Comparison of ENCODE assay signal across 13 mouse cellular contexts in the genomic region with DNA sequence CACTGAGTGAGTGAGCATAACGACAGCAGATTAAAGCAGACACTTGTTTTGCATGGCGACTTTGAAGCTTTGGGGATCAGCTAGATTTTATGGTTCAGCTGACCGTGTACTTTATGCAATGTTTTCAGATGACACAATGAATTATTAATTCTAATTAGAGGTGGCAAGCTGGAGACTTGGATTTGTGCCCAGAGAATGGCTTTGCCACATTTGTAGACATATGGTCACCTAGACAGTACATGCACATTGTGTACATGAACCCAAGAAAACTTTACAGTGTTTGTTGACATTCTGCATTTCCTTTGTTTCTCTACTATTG. TPM values are rescaled to one million over a fixed set of nuclear protein-coding genes. Genes with fewer than 3 reads are reported as not detected.
A peak's percentile ranks its signal among the peaks of the same experiment; 100 is the strongest.
DNase-seq lines count a peak whose midpoint lies in the region; ATAC-seq and TF ChIP-seq lines count a peak whose summit lies in the region.
"Had no signal": no experiment of that assay in that cellular context is flagged by ENCODE, and none has a peak within 500 bp of the region (broad histone marks: within the 10 kb centered on the region; RNA-seq: fewer than 3 reads in every experiment).

No protein-coding gene starts in this region.

- no peak overlapping the region for H3K27ac ChIP-seq in kidney, adult 2 months (ENCODE audit: insufficient read depth, low read depth, low read length)
- H3K27ac ChIP-seq in midbrain, embryonic 15.5 days, result no peak overlapping the region
- H3K27ac ChIP-seq in heart, embryonic 12.5 days (ENCODE audit: poor library complexity, severe bottlenecking), result no peak overlapping the region
- H3K27ac ChIP-seq: embryonic facial prominence, embryonic 13.5 days; left cerebral cortex, adult 2 months had no signal

- no peak overlapping the region for H3K4me2 ChIP-seq in midbrain, embryonic 15.5 days
- H3K4me2 ChIP-seq in heart, embryonic 12.5 days, result no peak overlapping the region
- H3K4me2 ChIP-seq: embryonic facial prominence, embryonic 13.5 days had no signal

- H3K9me3 ChIP-seq in midbrain, embryonic 15.5 days, result no peaks in the 10 kb centered on the region
- no peaks in the 10 kb centered on the region for H3K9me3 ChIP-seq in heart, embryonic 12.5 days (replicated peaks)
- H3K9me3 ChIP-seq: embryonic facial prominence, embryonic 13.5 days had no signal

- peak; percentile 17 for DNase-seq in kidney, adult 2 months
- no peak for DNase-seq in kidney, postnatal 4 days
- DNase-seq in brain, embryonic 14.5 days (ENCODE audit: low read depth), result peak; percentile 85
- DNase-seq in cerebellum, postnatal 14 days, result peak; percentile 76 to 82
- DNase-seq in heart, adult 18-20 months, result no peak
- no peak for DNase-seq in thymus, postnatal 10 days (ENCODE audit: low spot score in 2 of 2)

- H3K36me3 ChIP-seq in kidney, adult 2 months (ENCODE audit: control insufficient read depth, insufficient read depth, low read length), result no peaks in the 10 kb centered on the region
- H3K36me3 ChIP-seq in midbrain, embryonic 15.5 days (replicated peaks), result no peaks in the 10 kb centered on the region
- H3K36me3 ChIP-seq in heart, embryonic 12.5 days, result no peaks in the 10 kb centered on the region
- H3K36me3 ChIP-seq: embryonic facial prominence, embryonic 13.5 days had no signal

- no peaks in the 10 kb centered on the region for H3K4me1 ChIP-seq in kidney, adult 2 months (ENCODE audit: control insufficient read depth, insufficient read depth, low read length)
- H3K4me1 ChIP-seq in midbrain, embryonic 15.5 days, result 0 out of 2 replicates have a peak, but pooled peaks cover 3% of the 10 kb centered on the region
- no peaks in the 10 kb centered on the region for H3K4me1 ChIP-seq in heart, embryonic 12.5 days (replicated peaks)
- H3K4me1 ChIP-seq: embryonic facial prominence, embryonic 13.5 days had no signal

- no peaks in the 10 kb centered on the region for H3K27me3 ChIP-seq in kidney, adult 2 months (replicated peaks; ENCODE audit: control insufficient read depth, insufficient read depth, low read length)
- H3K27me3 ChIP-seq in midbrain, embryonic 15.5 days (replicated peaks), result no peaks in the 10 kb centered on the region
- no peaks in the 10 kb centered on the region for H3K27me3 ChIP-seq in heart, embryonic 12.5 days (replicated peaks)
- H3K27me3 ChIP-seq: embryonic facial prominence, embryonic 13.5 days had no signal

- 12% methylated on average over 3 of the region's 3 CpGs for WGBS in kidney, adult 2 months
- WGBS in midbrain, embryonic 15.5 days, result 22% methylated on average over 3 of the region's 3 CpGs
- 68% methylated on average over 3 of the region's 3 CpGs for WGBS in heart, embryonic 12.5 days

- TF ChIP-seq CTCF in kidney, adult 2 months (conservative IDR thresholded peaks at IDR 0.05; ENCODE audit: insufficient read depth, insufficient read length, low read depth, low read length), result no peak
- TF ChIP-seq CTCF in brain, embryonic 14.5 days (IDR thresholded peaks at IDR 0.05; ENCODE audit: borderline replicate concordance, extremely low read depth, insufficient read depth, insufficient read length), result no peak

- TF ChIP-seq POLR2A in kidney, adult 2 months (IDR thresholded peaks at IDR 0.05; ENCODE audit: low read depth, low read length), result no peak
- TF ChIP-seq POLR2A in brain, embryonic 14.5 days (IDR thresholded peaks at IDR 0.05; ENCODE audit: borderline replicate concordance, extremely low read depth, insufficient read depth, insufficient read length, poor library complexity, severe bottlenecking), result no peak

- H3K9ac ChIP-seq in midbrain, embryonic 15.5 days, result no peak overlapping the region
- H3K9ac ChIP-seq in heart, embryonic 12.5 days, result no peak overlapping the region
- H3K9ac ChIP-seq: embryonic facial prominence, embryonic 13.5 days had no signal

- peak; percentile 79 for ATAC-seq in midbrain, embryonic 15.5 days (replicated peaks)
- ATAC-seq in heart, embryonic 12.5 days (ENCODE audit: insufficient number of reproducible peaks, low FRiP score), result no peak
- ATAC-seq: lung, postnatal 0 days had no signal

- no peak overlapping the region for H3K4me3 ChIP-seq in kidney, adult 2 months (ENCODE audit: insufficient read depth, low read depth, low read length)
- no peak overlapping the region for H3K4me3 ChIP-seq in midbrain, embryonic 15.5 days
- H3K4me3 ChIP-seq in heart, embryonic 12.5 days, result no peak overlapping the region
- H3K4me3 ChIP-seq: embryonic facial prominence, embryonic 13.5 days; left cerebral cortex, adult 2 months had no signal

RNA-seq across cellular contexts. Expression of a gene that starts 57.1 kb away (rescaled TPM):
- 50.4 and 61.1 TPM in 2 replicates for polyA plus RNA-seq in kidney, adult 2 months (2012; rRNA removed)
- polyA plus RNA-seq in brain, embryonic 14.5 days (2012; rRNA removed), result 2.2 and 3.6 TPM in 2 replicates
- polyA plus RNA-seq in midbrain, embryonic 15.5 days (2015; fragmentation: Nextera tagmentation; extraction: Ambion mirVana), result 3.2 and 3.8 TPM in 2 replicates
- not detected for total RNA-seq in heart, adult 18-20 months (2021)
- 0.13 and 0.19 TPM in 2 replicates for polyA plus RNA-seq in heart, embryonic 12.5 days (2016; fragmentation: Nextera tagmentation; extraction: Ambion mirVana)
- total RNA-seq: MEL had no signal
- polyA plus RNA-seq: C2C12 had no signal

Comparison
In these comparisons a context has a peak if more than half of its experiments do, and no peak if none do; other contexts are left out.
1. DNase-seq: peak in kidney, adult 2 months (single experiment), brain, embryonic 14.5 days (single experiment) and cerebellum, postnatal 14 days (2 of 2); none in kidney, postnatal 4 days (0 of 2), heart, adult 18-20 months (0 of 2) and thymus, postnatal 10 days (0 of 2).
2. RNA of a gene that starts 57.1 kb away (polyA plus RNA-seq): 50.4 to 61.1 TPM in kidney, adult 2 months; 2.2 to 3.6 TPM in brain, embryonic 14.5 days, 3.2 to 3.8 TPM in midbrain, embryonic 15.5 days and 0.13 to 0.19 TPM in heart, embryonic 12.5 days; every median in the first group is over 10 times any median in the second.